Mouse (Mus musculus) liver, embryonic 14.5 days (tissue): ENCODE measurements at regions not wholly inside any gene's neighbourhood (a gene's known extent, or its start where the extent isn't known, plus 50 kb on each side); places are given as distances from the start of the nearest gene placed in this dataset.

Experiments
- CTCF ChIP-seq: IDR thresholded peaks from 2 replicates; pipeline ENCODE4 v1.5.1; 2016; ENCODE audit warnings: antibody characterized with exemption, low read depth, control low read depth
- EP300 ChIP-seq: IDR thresholded peaks from 2 replicates; pipeline ENCODE4 v1.6.1; 2016; ENCODE audit warnings: antibody characterized with exemption, low read depth

DNA sequence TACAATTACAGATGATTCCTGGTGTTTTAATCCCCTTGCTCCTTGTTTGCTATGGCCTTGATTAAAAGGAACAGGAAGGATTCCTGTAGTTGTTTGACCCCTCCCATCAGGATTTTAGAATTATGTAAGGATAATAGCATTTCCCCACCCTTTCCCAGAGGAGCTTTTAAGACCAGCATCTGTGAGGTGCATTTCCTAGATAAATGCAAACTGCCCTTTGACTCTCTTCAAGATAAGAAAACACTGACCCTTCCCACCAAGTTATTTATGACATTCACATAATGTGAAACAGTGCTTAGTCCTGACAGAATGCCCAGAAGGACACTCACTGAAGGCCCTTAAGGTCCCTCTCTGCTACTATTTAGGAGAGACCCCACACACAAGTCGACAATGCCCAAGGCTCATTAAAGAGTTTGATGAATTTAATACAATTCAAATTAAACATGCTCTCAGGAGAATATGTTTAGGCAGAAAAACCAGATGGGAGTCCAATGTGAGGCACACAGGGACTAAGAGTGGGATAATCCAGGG, 190.7 kb upstream of the Meox2 start:
- TF ChIP-seq EP300 (no peak), CTCF (no peak)
